Mouse (Mus musculus) retina, embryonic 14.5 days (tissue): Measurements from ENCODE around the gene Rtn2.

Source experiments
- DNase-seq: peaks from one replicate; pipeline ENCODE4 v3.0.0-alpha.2; 2015; ENCODE audit warnings: low spot score

The Rtn2 gene

DNA sequence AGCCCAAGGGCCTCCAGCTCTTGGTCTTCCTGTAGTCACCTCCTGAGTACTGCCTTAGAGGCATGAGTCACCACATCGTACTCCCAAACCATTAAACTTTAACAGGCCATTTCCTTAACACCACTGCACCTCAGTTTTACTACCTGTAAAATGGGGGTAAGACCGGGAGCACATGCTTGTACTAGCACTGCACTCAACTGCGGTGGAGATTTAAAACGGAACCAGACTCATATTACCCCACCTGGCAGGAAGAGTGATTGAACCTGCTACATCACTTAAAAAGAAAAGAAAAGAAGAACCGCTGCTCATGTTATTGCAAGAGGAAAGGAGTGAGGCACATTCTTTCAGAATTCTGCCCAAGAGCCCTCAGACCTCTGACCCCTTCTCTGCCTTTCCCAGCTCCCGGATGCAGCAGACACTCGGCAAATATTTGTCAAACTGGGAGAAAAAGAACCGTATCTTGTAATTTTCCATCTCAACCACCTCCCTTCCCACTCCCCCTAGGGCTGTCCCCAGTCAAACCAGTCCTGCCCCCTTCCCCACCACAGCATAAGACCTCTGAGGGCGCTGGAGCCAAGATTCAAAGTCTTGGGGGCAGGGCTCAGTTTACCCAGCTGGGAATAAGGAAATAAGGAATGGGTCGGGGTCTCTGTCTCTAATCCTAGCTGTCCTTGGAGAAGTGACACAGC, 13.3 kb upstream of the Rtn2 start:
- DNase-seq, result no peak

DNA sequence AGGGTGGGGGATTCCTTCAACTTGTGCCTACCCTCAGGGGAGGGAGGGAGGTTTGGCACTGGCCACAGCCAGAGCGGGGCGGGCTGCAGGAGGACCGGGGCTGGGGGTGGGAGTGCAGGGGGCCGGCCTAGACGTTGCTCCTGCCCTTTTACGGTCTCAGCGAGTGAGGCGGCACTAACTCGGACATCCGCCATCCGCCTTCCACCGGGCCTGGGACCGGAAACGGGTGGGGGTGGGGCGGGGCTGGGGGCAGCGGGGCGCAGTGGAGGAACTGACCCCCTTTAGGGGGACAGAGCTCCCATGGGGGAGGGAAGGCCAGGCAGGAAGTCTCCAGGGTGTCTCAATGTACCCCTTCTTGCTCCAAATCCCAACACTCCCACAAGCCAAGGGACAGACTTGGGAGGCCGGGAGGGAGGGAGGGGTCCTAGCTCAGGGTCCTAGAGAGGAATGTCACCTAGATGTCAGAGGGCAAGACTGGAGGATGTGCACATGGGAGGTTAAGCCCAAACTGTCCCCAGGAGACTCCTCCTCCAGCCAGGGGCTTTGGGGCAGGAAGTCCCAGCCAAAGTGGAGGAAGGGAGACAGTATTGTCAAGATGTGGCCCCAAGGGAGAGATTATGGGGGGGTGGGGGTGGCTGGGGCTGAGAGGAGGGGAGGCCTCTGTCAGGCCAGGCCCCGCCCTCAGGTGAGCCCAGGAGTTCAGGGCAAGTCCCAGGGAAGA, 12.5 kb upstream of the Rtn2 start:
- peak; percentile 57 for DNase-seq

DNA sequence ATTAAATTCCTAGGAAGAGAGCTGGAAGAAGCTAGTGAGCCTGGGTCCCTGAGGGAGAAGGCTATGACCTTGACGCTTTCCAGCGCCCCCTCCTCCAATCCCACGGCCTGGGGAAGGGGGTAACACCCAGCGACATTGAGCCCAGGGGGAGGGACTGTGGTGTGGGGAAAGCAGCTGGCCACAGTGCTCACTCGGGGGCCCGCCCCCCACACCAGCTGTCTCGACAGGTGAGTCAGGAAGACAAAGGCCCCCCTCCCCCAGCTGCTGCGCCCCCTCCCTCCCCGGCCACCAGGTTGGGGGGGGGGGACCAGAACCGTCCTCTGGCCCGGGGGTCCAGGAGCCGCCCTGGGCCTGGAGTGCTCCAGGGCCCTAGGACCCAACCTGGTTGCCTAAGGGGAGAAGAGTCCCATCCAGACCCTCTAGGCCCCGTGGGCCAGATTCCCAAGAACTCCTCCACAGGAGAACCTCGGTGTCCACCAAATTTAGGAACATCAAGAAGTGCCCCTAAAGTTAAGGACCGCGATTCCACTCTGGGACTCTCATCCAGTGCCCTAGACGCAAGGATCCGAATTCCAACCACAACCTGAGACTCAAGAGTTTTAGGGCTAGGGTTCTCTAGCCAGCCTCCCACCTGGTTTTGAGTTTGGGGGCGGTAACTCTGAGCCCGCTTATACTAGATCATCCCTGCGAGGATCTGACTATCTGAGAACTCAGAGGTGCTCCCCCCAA, 11.8 kb upstream of the Rtn2 start:
- DNase-seq, result no peak

DNA sequence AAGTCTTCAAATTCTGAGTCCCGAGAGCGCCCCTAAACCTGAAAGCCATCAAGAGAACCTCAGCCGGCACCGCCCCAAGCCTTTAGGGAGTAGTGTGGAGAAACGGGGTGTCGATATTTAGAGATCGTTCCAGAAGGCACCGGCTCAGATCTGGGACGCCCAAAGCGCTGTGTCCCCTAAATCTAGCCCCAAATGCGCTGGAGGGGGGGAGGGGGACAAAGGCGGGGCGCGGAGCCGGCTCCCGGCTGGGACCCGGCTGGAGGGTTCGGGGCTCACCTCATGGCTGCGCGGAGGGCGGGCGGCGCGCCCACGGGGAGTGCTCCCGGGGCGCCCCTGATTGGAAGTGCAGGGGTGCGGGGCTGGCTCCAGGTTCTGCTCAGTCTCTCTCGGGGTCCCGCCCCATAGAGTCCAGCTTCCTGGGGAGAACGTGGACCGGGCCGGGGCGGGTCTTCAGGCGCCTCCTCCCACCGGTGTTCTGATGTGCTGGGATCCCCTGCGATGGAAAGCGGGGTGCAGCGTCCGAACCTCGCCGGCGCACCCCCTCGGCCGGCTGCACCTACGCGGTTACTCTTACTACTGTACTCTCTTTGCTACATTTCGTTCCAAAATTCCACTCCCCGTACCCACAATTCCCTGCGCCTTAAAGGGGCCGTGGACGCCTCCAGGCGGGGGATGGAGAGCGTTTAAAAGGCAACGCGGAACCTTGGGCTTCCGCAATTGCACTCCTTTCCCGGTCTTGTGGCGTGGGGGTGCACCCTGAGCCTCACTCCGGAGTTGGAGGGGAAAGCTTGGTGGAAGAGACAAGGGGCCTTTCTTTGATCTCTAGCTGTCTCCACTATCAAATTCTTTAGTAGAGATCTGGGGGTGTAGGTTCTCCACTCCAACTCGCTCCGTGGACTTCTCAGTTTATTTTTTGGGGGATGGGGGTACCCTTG, 10.9 kb upstream of the Rtn2 start, which contains the start of gene Vasp:
TSS of gene Vasp (minus strand) at position 580 of the 935 bp plus-strand sequence.
- DNase-seq, result peak; percentile 81

DNA sequence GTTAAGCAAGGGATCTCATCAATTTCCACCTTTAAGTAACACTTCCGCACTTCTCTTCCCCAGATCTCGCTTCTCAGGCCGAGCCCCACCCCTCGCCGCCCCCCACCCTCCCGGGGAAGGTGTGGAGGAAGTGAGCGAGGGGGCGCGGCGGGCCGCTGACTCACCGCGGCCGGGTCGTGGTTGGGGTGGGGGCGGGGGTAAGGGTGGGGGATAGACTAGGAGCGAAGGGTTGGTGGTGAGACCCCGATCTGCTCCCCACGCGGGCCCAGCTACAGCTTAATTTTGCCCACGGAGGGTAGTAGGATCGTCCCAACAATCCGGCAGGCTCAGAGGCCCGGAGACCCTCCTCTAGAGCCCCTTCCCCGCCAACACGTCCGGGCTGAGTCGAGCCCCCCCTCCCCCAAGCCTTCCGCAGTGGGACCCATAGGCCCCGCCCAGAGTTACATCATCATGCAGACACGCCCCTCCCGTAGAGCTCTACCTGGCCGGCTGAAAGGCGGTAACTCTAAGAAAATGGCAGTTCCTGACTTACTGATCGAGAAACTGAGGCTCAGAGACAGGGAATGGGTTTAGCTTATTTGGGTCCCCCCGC, 10.2 kb upstream of the Rtn2 start:
- DNase-seq, result peak; percentile 71

DNA sequence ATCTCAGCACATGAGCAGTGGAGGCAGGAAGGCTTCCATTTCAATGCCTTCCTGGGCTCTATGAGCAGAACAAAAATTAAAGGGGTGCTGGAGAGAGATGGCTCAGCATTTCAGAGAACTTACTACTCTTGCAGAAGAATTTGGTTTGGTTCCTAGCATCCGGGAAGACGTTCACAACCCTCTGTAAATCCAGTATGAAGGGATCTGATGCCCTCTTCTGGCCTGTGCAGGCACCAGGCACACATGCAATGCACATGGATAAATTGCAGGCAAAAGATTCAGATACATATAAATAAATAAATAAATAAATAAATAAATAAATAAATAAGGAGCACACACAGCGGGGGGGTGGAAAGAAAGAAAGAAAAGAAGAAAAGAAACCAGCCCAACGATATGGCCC, 6.2 kb upstream of the Rtn2 start:
- DNase-seq, result no peak

DNA sequence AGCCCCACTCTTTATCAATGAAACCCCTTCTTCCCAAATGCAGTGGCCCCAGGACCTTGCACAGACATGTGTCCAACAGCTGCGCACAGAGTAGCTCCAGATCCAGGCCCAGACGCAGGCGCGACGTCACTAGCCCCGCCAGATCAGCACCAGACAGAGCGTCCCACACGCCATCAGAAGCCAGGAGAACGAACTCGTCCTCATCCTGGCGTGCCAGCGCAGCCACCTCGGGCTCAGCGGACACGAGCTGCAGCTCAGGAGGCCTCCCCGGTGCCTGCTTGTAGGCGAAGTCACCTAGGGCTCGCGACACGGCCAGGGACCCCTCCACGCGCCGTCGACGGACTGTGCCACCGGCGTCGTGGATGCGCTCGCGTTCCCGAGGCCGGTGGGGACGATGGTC, 3.4 kb upstream of the Rtn2 start:
- no peak for DNase-seq

DNA sequence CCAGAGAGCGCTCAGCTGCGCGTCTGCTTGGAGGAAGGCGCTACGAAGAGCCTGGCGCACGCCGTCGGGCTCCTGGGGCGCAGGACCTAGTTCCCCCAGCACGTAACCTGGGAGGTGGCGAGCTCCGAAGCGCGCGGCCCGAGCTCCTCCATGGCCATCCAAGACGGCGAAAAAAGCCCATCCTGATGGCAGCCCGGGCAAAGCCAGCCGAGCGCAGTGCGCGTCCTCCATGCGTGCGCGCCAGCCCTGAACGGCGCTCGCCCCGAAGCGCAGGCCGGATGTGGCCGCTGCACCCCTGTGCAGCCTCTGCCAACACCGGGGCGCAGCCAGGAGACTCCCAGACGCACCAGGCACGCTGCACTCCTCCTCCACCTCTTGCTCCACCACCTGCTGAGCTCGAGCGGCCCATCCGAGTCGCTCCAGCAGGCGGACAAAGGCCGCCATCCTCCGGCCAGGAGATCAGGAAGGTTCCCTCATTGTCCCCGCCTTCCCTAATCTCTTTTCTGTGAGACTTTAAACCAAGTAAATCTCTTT, 2.8 kb upstream of the Rtn2 start, which contains the start of gene Ppm1n:
TSS of gene Ppm1n (minus strand) at position 484 of the 534 bp plus-strand sequence.
- peak; percentile 31 for DNase-seq

DNA sequence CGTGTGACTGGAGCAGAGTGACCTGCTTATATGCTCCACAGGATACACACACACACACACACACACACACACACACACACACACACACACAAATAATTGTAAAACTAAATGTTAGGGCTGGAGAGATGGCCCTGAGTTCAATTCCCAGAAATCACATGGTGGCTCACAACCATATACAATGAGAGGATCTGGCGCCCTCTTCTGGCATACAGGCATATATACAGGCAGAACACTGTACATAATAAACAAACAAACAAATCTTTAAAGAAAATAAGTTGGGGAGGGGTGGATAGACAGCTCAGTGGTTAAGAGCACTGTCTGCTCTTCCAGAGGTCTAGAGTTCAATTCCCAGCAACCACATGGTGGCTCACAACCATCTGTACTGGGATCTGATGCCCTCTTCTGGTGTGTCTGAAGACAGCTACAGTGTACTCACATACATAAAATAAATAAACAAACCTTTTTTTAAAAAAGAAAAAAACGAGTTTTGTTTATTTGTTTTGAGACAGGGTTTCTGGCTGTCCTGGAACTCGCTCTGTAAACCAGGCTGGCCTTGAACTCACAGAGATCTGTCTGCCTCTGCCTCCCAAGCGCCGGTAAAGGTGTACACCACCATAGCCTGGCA, 632 bp upstream of the Rtn2 start:
- DNase-seq, result peak; percentile 61

DNA sequence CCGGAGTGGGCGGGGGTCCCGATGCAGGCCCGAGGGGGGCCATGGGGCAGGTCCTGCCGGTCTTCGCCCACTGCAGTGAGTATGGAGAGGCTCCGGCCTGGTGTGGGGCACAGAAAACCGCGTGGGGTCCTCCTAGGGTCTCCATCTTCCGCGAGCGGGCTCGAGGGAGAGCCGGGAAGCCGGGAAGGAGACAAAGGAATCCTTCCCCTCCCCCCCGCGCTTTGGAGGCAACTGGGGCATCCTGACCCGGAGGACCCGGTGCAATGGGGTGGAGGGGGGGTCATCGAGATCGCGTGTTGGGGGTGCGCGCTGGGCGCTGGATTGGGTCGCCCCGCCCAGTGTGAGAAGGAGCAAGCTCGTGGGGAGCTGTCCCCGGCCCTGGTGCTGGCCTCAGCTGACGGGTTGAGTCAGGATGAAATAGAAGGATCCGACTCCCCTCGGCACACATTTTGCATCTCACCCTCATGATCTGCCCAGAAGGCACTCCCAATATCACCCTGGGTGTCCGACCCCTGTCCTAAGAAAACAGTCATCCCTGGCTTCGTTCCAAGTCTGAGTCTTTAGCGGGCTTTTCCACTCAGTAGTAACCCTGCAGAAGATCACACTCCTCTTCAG, 474 bp downstream of the Rtn2 start:
- DNase-seq, result peak; percentile 70

DNA sequence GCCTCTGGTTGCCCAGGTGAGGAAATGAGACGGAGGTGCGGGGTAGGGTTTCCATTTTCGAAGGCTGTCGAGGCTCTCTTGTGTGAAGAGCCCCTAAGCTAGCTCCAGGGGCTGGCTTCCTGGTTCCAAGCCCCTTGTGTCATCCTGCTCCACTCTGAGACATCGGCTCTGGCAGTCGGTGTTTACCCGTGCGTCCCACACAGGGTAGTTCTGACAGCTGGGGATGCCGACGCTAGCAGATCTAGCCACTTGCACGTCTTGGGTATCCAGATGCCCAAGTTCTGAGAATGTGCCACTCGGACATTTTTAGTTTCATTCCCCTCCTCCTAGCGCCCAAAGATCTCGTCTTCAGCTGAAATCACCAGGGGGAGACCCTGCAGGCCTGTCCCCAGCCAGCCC, 981 bp downstream of the Rtn2 start:
- no peak for DNase-seq

DNA sequence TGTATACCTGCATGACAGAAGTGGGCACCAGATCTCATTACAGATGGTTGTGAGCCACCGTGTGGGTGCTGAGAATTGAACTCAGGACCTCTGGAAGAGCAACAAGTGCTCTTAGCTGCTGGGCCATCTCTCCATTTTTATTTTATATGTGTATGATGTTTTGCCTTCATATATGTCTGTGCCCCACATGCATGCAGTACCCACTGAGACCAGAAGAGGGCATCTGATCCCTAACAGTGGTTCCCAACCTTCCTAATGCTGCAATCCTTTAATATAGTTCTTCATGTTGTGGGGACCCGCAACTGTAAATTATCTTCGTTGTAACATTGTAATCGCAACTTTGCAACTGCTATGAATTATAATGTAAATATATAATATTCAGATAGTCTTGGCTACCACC, 2.3 kb downstream of the Rtn2 start:
- DNase-seq, result peak; percentile 80

DNA sequence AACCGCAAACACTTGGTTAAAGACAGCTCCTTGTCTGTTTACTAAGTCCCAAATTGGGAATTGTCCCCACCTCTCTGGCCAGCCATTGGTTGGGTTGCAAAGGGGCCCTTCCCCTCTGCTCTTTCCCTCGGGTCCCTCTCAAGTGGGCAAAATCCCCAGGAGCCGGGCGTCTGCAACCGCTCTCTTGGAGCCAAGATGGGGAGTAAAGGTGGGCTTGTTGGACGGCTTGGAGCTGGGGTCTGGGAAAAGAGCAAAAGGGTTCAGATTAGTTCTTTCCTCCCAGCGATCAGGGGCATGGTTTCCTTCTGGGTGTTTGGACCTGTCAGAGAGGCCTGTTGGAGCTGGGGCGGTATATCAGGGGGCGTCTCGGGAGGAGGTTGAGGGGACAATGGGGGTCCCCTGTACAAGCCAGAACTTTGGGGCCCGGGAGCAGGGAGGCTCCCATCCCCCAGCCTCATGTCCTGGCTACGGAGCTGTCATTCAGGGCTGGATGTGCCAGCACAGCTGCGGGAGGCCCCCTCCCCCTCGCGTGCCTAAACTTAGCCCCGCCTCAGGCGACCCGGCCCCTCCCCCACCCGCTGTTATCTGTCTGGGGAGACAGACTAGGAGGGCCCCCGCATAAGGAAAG, 8.7 kb downstream of the Rtn2 start:
- peak; percentile 44 for DNase-seq

DNA sequence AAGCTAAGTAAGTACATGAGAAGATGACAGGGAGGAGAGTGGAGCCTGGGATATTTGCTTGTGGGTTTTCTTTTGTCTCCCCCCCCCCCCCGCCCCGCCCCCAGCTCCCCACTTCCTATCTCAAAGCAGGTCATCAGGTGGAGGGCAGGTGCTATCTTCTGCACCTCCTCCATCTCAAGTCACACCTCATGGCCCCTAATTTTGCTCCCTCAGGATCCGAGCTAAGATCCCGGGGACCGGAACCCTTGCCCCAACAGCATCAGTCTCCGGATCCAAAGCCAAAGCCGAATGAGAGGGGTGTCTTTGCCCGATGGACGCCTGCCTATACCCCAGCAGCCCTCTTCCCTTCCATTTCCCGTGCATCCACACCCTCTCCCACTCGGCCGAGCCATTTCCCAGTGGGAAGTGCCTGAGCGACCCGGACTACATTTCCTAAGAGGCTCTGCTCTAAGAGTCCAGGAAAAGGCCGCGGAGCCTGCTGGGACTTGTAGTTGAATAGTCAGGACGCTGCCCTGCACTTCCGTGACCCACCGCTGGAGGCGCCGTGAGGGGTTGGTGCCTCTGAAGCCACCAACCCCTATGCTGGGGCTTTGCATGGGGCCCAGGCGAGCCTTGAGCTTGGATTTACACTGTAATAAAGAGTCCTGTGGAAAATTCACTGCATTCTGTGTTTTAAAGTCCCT, 13.2 kb downstream of the Rtn2 start:
- DNase-seq, result peak; percentile 99

DNA sequence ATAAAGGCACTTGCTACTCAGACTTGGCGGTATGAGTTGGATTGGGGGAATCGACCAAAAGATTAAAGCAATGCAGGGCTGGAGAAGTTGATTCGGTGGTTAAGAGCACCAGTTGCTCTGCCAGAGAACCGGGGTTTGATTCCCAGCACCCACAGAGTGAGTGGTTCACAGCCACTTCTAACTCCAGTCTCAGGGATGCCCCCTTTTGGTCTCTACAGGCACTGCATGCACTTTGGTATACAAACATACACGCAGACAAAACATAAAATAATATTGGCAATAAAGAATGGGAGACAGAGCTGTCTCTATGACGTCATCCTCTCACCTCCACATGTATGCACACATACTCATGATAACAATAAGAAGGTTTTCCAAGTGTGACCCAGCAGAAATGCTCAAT, 14.6 kb downstream of the Rtn2 start:
- DNase-seq, result no peak

DNA sequence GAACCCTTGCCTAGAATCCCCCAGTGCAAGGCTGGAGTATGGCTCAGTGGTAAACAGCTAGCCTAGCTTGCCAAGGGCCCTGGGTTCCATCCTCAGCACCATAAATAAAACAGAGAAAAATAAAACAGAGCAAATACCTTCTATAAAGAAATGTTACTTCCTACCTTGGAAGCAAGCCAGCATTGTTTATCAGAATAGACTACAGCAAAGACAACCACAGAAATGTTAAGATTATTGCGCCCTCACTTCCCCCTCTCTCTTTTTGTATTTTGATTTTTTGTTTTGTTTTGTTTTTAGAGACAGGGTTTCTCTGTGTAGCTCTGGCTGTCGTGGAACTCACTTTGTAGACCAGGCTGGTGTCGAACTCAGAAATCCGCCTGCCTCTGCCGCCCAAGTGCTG, 15.4 kb downstream of the Rtn2 start:
- DNase-seq, result no peak

DNA sequence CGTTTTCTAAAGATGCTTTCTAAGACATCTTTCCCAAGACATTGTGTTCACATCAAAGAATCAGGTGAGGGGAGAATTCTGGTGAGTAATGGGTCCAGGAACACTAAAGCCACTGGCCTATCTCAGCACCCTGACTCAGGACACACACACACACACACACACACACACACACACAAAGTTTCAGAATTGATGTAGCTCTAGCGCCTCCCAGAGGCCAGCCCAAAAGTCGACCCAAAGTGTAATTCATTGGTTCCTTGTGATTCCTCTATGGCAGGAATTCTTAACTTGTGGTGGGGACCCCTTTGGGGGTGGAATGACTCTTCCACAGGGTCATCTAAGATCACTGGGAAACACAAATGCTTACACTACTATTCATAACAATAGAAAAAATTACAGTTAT, 16.8 kb downstream of the Rtn2 start:
- peak; percentile 82 for DNase-seq

DNA sequence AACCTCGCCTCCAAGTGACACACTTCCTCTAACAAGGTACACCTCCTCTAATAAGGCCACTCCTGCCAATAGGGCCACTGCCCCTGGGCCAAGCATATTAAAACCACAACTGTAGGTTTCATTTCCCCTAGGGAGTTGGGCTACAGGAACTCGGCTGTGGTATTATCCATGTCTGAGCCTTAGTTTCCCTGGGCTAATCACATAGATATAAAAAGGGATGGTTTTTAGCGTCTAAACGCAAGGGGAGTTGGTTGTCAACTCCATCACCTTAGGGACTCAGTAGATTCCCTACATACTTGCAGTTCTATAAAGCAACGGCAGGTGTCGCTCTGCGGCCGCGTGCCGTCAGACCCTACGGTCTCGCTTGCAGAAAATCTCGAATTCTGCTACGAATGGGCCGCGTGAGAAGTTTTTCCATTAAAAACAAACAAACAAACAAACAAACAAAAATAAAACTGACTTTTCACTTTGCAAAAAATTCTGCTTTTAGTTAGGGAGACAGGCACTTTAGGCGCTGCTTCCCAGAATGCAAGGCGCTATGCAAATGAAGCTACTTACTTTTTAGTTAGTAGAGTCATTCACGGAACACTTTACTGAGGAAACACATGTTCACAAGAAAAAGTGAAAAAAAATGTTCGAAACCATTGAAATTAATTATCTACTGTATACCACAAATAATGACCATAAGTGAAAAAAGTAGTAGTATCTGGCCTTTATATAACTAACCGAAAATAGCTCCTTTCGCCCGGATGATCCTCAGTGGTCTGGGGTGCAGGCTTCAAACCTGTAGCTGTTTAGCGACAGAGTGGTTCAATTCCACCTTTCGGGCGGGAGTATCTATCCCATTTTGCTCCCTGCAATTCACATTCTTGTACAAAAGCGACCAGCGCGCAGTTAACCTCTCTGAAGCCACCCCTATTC, 18.3 kb downstream of the Rtn2 start:
- peak; percentile 95 for DNase-seq
